Mouse (Mus musculus) telencephalon, adult 2 months (tissue): ENCODE measurements around the gene Pigc.

Source experiments
- DNase-seq: peaks from one replicate; pipeline ENCODE4 v3.0.0-alpha.2; 2011; ENCODE audit warnings: low read depth, low spot score

Gene Pigc

DNA sequence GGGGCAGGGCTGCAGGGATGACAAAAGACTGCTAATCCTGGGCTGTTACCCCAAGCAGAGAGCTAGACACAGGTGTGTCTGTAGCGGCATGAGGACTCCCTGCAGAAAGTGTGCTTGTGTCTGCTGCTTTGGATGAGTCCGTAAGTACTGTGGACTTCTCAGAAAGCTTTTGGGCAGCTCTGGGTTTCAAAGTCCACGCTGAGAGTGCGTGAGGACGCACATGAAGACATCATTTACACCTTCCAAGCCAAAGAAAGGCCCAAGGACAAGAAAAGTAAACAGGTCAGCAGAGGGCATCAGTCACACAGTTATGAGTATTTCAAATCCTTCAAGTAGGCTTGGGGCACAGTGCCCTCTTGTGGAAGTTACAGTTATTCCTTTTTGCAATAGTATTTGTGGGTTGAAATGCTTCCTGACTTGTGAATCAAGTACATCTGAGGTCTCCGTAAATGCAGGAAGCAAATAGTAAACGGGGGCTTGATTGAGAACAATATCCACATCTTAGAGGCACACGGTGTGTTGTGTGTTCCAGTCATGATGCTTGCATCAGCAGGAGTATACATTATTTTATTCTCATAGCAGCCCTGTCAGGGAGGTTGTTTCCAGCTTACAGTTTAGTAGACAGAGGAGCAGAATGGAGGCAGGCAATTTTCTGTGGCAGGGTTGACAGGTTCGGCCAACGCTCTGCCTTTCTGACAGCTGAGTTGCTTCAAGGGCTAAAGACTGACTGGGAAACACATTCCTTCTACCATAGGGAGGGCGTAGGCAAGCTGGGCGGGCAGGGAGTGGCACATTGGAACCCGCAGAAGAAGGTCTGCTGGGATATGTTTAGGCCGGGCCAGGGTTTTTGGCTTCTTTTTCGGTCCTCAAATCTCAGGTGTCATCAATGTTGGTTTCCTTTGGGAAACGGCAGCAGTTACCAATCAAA lies 7.5 kb downstream of the Pigc start:
- DNase-seq, result peak; percentile 79

DNA sequence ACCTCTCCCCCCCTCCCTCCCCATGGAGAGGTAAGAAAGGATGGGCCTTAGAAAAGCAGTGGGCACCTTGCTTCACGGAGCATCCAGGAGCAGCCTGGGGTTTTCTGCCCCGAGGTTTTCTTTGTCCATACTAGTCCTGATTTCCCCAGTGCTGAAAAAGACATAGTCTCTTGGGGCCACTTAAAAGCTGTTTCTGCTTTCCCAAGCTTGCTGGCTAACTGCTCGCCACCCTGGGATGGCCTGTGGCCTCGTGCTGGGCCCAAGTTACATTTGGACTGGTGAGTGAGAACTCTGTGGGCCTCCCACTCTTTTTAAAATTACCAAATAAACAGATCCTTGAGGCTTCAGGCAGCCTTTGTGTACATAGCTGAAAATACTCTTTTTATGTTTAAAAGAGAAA lies 8.3 kb downstream of the Pigc start:
- DNase-seq, result no peak

DNA sequence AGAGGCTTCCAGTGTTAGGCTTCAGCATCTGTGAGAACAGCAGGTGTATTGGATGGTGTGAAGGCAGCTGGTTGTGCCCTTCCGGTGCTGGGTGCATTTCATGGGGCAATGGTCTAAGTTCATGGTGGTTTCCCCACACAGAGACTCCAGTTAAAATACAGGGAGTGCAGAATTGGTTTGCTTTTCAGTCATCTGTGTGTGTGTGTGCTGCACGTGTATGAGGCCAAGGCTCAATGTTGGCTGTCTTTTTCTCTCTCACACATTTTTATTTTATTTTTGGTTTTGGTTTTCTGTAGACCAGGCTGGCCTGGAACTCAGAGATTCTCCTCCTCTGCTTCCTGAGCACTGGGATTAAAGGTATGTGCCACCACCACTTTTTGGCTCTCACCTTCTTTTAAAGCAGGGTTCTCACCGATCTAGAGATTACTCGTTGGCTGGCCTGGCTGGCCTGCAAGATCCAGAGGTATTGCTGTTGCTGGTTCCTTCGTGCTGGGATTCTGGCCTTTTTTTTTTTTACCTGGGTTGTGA lies 9.3 kb downstream of the Pigc start:
- no peak for DNase-seq

DNA sequence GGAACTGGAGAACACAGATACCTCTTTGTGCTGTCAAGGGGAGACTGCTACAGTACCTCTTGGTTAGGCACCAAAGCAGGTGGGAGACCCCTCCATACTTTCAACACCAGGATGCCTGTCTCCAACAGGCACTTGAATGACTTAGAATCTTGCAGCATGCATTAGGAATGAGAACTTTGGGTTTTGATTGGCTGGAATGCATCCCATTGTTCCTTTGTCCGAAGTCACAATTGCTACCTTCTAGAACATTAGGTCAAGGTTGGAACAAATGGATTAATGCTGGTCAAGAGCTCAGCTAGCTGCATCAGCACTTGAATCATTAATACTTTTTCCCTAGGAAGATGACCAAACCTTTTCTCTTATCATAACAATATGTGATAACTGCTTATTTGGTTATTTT lies 10.6 kb downstream of the Pigc start, which contains the start of gene 4930558K02Rik:
Gene 4930558K02Rik (minus strand): TSS at position 101 of the 400 bp plus-strand sequence.
- no peak for DNase-seq

DNA sequence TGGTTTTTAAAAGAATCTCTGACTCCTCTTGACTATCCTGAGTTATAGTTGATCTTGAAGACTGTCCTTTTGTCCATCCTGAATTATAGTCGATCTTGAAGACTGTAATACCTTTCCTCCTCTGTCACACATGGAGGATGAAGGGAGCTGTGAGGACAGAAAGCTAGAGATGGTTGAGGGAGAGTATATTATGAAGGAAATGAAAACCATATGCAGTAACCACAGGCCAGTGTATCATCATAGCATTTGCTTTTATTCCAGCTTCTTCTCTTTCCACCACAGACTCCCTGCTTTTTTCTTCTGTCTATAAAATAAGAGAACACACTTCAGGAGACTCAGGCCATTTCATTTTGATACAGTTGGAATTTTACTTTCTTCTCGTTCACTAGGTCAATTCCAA lies 11.1 kb downstream of the Pigc start:
- no peak for DNase-seq

DNA sequence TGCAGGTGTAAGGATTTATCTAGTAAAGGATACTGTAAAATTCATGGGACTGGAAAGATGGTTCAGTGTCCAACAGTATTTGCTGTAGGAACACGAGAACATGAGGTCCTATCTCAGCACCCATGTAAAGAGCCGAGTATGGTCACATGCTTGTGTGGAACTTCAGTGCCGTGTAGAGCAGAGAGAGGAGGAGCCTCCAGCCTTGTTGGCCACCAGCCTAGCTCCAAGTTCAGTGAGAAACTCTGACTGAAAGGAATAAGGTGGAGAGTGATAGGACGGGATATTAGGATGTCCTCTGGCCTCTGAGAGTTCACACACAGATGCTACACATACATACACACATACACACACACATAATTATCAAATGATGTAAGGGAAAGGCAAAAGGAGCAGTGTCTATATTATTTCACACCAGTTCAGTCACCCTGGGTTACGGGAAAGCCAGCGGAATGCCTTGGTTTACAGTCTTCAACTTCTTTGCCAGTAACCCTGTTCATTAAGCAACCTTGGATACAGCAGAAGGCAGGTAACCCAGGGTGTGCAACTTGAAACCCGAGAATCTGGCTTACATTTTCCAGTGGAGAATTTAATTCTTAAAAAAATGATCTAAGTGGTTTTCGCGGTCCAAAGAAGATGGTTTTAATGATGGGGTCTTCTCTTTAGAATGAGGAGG lies 11.8 kb downstream of the Pigc start:
- DNase-seq, result no peak

DNA sequence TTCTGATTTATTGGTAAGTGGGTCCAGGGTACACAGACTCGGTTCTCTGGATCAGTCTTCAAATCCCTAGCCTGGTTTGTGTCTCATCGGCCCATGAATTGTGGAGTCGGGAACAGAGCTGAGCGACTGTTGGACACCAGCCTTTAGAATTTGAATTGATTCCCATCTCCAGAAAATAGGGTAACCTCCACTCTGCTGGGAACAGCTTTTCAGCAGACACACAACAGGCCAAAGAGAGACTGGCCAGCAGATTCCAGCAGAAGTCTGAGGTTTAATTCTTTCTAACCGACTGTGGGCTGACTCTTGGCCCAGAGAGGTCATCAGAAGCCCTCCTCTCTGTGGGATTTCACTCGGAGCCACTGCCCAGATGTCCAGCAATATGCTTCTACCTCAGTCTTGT lies 14.5 kb downstream of the Pigc start:
- no peak for DNase-seq

DNA sequence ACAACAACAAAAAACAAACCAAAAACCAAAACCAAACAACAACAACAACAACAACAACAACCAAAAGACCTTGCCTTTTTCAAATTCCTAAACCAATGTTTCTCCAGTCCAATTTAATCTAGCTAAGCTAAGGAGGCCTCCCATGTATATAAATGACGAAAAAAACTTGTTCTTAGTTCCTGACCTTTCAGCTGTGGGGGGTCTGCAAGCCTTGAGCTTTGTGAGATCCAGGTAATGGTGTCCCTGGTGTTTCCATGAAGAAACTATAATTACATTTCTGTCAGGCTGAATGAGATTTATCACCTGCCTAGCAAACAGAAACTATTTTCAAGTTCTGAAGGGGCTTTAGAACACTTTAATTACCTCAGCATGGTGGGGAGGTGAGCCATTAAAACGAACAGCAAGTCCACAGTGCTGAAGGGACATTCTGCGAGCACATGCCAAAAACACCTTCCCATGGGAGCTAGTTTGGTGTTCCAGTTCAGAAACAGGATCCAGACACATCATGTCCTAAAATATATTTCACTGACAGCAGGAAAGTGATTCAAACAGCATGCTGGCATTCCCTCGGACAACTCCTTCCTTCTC lies 15.1 kb downstream of the Pigc start:
- DNase-seq, result no peak

DNA sequence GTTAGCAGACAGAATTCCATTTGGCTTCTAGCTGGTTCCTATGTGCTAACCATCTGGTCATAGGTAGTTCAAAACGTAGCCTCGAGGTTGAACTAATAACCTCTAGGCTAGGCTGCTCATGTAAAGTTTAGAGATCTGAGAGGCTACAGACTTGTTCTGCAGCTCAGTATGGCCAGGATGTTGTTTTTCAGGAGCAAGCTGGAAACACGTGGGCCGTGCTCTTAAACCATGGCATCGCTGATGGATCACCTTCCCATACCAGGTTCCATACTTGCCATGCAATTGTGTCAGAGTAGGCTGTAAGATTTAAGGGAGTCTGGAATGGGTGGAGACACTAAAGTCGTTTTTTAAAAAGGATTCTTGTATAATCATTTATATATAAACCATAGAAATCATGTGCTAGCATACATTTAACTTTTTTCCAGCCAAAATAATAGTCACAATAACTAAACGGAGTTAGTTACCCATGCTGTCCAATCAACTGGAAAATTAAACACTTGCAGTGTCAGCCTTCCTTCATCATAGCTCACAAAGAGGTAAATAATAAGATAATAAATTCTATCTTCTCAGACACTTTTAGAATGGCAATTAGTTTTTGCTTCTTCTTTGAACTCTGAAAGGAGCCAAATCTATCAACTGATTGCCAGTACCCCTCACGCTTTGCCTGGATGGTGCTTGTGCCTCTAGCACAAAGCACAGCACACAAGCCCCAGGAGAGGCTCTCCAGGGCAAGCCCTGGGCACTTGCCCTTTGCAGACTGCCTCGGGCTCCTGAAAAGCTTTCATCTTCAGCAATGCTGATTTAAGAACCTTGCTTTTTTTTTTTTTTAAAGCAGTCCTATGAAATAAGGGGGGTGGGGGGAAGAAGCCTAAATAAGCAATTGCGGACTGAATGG lies 21.9 kb downstream of the Pigc start:
- no peak for DNase-seq

DNA sequence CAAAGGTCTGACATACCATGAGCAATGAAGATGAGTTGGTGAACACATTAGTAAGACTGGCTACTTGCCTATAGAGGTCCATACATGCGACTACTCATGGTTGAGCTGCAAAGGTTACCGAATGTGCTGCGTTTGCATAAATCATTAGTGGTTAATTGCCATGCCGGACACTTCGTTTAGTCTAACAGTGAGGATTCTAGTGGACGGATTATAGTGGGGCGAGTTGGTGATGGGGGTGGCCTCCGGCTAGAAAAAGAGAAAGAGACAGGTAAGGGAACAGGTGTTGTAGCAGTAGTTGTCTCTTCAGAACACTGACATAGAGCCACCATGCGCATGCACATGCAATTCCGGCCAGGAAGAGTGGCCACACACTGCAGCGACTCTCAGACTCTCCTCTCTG lies 22.9 kb downstream of the Pigc start:
- DNase-seq, result no peak

DNA sequence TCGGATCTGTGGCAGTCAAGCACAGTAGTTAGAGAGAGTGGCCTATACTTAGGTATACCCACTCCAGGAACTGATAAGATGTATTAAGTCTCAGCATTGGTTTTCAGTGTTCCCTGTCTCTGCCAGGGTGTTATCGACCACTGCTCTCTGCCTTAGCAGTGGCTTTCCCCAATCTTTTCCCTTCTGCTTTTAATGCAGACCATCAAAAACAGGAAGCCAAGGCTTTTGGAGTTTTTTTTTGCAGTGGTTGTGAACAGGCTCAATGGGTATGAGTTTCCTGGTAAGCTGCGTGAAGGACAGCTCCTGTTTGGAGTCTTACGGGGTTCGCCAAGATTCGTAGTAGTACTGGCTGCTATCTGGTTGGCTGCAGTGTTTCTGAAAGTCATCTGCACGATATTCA lies 23.4 kb downstream of the Pigc start:
- no peak for DNase-seq

DNA sequence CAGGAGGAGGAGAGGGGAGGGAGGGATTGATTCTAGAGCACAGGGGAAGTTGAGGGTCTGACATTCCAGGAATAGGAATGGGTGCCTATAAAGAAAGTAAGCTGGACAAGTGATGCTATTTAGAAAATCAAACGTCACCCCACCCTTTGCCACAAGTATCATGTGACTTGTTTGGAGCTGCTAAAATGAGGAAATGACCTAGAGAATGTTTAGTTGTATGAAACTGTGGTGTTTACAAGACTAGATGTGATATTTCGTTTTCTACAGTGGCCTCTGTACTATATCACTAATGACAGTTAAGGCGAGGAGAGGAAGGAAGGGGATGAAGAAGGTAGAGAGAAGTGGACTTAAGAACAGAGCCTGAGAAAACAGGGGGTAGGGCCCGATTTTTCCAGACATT lies 29.8 kb downstream of the Pigc start:
- DNase-seq, result no peak

DNA sequence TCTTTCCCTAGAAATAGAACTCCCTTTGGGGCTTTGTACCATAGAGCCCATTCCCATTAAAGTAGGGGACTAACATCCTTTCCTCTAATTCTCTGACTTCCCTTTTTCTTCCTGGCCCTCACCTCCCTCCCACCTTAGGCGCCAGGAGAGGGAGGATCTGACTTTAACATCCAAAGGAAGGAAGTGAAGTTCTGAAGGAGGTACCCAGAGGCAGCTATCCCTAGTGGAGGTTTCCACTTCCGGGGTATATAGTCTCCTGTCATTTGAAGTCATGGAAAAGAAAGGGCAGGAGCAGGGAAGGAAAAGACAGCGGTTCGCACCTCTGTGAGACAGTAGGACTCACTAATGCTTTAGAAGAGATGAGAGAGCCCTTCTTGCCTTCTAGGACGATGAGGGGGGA lies 30.4 kb downstream of the Pigc start:
- no peak for DNase-seq

DNA sequence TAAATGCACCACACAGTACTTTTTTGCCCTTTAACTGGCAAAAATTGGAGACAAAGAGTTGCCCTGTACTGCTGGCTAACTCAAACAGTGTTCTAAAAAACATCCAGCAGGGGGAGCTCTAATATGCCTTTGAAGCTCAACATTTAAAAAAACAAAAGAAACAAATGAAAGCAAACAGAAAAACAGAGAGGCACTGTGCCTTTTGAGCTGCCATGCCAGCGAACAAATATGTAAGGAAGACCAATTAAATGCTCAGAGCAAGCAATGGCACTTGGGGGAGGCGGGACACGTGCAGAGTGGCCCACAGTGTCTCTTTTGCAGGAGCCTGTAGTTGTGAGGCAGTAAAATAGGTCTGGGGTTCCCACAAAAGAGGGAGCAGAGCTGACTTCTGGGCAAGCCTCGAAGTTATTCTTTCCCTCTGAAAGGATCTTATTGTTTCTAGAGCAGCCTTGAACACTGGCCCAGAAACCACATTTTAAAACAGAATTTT lies 30.9 kb downstream of the Pigc start:
- peak; percentile 65 for DNase-seq

DNA sequence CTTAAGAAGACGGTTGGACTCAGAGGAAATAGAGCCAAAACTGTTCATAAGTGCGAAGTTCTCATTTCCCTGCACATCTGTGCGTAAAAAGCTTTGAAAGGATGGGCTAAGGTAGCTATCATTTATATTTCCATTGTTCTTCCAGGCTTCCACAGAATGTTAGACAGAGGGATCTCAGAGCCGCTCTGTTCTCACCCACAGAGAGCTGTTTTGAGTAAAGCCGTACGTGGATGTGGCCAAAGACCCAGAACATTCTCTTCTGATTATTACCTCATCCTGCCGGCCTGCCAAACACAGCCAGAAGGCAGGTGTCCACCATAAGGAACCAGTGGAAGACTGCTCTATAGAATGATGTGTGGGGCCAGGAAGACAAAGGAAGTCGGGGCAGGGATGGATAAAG lies 32.3 kb downstream of the Pigc start:
- no peak for DNase-seq

DNA sequence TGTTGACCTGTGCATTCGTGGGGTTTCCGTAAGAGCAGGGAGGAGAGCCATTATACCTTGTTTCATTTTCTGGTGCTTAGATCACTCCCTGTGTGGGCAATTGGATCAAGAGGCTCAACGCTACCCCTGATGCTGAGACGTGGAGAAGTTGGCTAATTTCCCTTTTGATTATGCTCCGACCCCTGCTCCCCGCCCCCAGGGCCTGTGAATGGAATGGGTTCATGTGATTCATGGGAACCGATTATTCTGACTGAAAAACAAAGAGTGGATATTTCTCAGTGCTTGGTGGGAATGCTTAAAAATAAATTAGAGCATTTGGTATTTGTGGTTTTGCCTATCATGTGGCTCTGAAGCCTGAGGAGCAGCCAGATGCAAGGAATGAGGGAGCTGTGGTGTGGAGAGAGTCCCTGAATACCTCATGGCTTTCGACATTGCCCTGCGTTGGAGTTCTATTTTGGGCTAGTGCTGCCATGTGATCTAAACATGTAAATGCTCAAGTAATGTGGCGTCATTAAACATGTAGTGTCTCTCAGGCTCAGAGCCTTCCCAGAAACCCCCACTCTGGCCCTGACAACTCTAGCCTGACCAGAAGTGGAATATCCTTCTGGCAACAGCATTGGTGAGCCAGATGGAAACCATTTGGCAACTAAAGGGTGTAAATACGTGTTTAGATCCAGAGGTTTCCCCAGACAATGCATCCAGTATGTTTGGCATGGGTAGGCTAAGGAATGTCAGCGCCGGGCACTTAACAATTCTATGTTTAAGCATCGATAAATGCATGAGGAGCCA lies 34.9 kb downstream of the Pigc start:
- no peak for DNase-seq

DNA sequence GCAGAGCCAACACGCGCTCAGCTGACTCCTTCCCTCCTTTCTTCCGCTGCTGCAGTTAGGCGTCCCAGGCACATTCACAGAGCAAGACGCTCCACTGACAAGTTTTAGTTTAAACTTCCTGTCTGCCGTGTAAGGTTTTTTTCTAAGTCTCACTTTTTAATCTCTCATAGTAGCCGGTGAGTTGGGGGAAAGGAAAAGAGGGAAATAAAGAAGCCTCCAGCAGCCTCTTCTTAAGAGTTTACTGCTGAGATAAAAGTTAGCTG lies 35.5 kb downstream of the Pigc start:
- DNase-seq, result no peak

DNA sequence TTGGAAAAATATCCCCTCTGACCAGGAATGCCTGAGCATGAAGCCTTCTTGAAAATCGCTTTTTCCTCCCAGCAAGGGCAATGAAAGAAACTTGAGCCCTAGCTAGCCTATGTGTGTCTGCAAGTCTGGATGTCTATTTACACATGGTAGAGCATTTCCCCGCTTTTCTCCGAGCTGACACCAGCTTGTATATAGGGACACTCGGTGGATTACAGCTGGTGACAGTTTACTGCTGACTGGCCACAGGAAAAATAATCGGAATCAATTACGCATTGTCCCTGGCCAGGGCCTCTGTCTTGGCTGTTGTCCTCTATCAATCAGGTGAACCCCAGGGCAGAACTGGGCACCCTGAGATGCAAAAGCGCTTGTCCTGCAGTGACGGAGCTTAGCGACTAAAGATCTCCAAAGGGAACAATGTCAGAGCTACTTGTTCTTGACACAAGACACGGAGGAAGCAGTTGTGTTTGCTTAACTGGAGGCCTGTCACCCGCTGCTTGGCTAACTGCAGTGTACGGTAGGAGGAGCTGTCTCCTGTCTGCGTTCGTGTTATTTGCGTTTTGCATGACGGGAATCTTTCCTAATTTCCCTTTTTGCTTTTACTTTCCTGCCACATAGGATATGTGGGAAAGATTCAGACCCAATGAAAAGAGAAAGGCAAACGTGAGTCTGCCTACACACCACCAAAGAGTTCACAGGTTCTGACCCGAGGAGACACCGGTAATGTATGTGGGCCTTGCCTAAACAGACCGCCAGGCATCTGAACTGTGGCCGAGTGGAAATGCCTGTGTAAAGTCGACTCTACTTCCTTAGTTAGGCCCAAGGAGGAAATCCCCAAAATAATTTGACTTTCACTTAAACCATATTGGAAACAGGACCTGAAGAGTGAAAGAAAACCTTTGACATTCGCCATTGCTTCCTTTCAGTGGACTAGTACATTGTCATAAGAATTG lies 36.1 kb downstream of the Pigc start:
- no peak for DNase-seq

DNA sequence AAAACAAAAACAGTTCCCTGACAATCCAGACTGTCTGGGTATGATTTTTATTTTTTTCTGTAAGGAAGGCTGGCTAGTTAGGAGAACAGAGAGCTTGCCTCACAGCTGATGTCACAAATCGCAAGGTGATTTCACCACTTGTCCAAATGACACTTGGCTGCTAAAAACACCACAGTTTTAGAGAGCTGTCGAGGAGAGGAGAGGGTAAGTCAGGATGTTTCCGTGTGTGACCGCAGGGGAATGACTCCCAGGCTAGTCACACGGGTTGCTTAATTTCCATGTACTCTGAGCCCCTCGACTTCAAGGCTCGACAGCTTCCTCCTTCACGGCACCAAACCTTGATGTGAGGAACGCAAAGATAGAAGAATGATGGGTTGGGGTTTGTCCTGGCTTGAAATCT lies 37.1 kb downstream of the Pigc start:
- no peak for DNase-seq

DNA sequence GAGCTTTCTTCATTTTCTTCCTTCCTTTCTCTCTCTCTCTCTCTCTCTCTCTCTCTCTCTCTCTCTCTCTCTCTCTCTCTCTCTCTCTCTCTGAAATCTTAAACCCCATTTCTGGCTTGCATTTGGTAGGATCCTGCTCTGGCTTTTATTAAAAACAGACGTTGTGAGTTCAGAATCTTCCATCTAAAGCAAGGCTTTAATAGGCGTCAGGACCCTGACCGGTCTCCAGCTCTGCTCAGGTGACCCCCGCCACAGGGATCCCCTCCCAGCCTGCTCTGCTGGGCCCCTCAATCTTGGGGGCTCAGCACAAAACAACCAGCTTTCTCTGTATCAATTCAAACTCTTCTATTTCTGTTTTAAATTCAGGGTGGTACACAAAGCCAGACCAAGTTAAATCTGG lies 39.2 kb downstream of the Pigc start:
- no peak for DNase-seq
